In the genomic region with DNA sequence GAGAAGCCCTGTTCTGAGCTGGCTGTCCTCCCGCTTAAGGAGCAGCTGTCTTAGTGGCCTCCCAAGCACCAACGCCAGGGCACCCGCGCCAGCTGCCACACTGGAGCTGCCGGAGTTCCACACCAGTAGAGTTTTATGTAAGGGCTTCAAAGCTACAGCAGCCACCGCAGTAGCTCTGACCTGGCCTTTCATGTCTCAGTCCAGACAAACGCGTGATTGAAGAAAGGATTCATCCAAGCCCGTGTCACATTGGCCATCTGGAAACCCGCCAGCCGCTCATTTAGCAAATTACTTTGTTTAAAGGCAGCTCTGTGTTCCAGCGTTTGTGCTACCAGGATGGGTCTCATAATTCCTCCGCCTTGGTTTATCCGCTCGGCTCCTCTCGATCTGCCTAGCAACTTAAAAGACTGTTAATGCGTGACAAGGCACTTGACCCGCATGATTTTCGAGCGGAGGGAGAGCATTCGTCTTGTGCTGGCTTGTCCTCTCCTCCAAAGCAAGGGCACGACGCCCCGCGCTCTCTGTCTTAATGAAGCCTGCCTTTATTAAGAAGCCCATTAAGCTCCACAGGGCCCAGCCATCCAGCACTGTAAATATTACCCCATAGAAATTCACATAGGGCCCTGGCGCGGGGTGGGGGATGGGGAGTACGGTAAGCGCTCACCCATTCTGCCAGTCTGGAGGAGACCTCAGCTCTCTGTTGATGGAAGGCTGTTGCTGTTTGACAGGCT, we compare ENCODE assay signal across 7 mouse cellular contexts. TPM values are rescaled to one million over a fixed set of nuclear protein-coding genes. Genes with fewer than 3 reads are reported as not detected.
DNase-seq lines count a peak whose midpoint lies in the region; ATAC-seq lines count a peak whose summit lies in the region.

TSS of gene Wdr95 (plus strand) at position 681 of the 731 bp plus-strand sequence.

- peak within 1 kb of the TSS; percentile 31; the same call in 1 of the 2 replicates for H3K9ac ChIP-seq in limb, embryonic 13.5 days

- 13% methylated on average over 29 of the region's 29 CpGs for WGBS in limb, embryonic 13.5 days

- peak within 1 kb of the TSS; percentile 59 for H3K4me2 ChIP-seq in limb, embryonic 13.5 days (replicated peaks)

- ATAC-seq in limb, embryonic 13.5 days (ENCODE audit: low FRiP score, low read depth), result peak; percentile 30; the same call in 1 of the 2 replicates

- no peaks in the 10 kb centered on the region for H3K9me3 ChIP-seq in limb, embryonic 13.5 days

- peak; percentile 93 for DNase-seq in Muller cell, postnatal 12 days (ENCODE audit: inconsistent ontology term)
- peak; percentile 26 for DNase-seq in cerebellum, adult 8-10 months
- peak; percentile 48 for DNase-seq in forelimb bud, embryonic 11.5 days (ENCODE audit: low read depth, low spot score)
- DNase-seq in kidney, adult 9 months, result peak; percentile 40
- DNase-seq in right cerebral cortex, adult 18-20 months, result peak; percentile 57
- no peak for DNase-seq in thymus, postnatal 10 days (ENCODE audit: low spot score in 2 of 2)

- H3K4me3 ChIP-seq in limb, embryonic 13.5 days, result peak within 1 kb of the TSS; percentile 22

- peak within 1 kb of the TSS; percentile 28; the same call in 1 of the 2 replicates for H3K27ac ChIP-seq in limb, embryonic 13.5 days

- no peaks in the 10 kb centered on the region for H3K36me3 ChIP-seq in limb, embryonic 13.5 days

- 0 out of 2 replicates have a peak, but pooled peaks cover 3% of the 10 kb centered on the region for H3K27me3 ChIP-seq in limb, embryonic 13.5 days

- peaks cover 25% of the 10 kb centered on the region for H3K4me1 ChIP-seq in limb, embryonic 13.5 days

RNA-seq across cellular contexts. Expression of gene Wdr95, which starts in this region (rescaled TPM):
- 0.08 and 0.34 TPM in 2 replicates for polyA plus RNA-seq in limb, embryonic 13.5 days (2015; fragmentation: Nextera tagmentation; extraction: Ambion mirVana)

Comparison
In these comparisons a context has a peak if more than half of its experiments do, and no peak if none do; other contexts are left out.
1. Peak in ATAC-seq, H3K4me3 ChIP-seq, H3K27ac ChIP-seq, H3K9ac ChIP-seq and H3K4me2 ChIP-seq in limb, embryonic 13.5 days; RNA of the gene not detected or under 1 TPM.
2. DNase-seq: peak in Muller cell, postnatal 12 days (single experiment), cerebellum, adult 8-10 months (single experiment), forelimb bud, embryonic 11.5 days (single experiment), kidney, adult 9 months (single experiment) and right cerebral cortex, adult 18-20 months (single experiment); none in thymus, postnatal 10 days (0 of 2).